Mouse (Mus musculus) spleen, adult 2 months (tissue): ENCODE measurements around the gene Calb2.

ENCODE experiments used
- CTCF ChIP-seq: fragments of 200-500 bp; IDR thresholded peaks from 2 replicates; pipeline ENCODE4 v1.5.1; 2011; ENCODE audit warnings: mild to moderate bottlenecking, inconsistent platforms; ENCODE audit not compliant: insufficient read depth, insufficient read length, insufficient replicate concordance; ENCODE audit errors: extremely low read depth
- POLR2A ChIP-seq: fragments of 200-500 bp; IDR thresholded peaks from 2 replicates; pipeline ENCODE4 v1.6.1; 2011; ENCODE audit warnings: low read depth, low read length, inconsistent platforms

DNA sequence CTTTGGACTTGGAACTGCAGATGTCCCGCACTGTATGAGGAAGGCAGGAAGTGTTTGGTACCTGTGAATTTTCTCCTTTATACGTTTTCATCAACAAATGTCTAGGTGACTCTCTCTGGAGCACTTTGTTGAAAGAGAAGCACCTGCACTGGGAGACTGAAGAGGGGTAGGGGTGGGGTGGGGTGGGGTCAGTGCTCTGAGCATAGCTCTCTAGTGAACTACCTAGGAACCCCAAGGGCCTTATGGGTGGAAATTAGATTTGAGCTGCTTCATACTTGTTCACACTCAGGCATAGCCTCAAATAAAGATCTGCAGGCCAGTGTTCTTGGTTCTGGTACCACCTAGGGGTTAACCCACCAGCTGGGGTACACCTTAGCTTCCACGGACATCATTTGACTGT is 65.4 kb downstream of the Calb2 start, which contains the start of gene Gm17720:
- TF ChIP-seq CTCF (no peak), POLR2A (no peak)
